Mouse (Mus musculus) right cerebral cortex, postnatal 4 days (tissue): ENCODE data around the gene Nme7.

Experiments used
- DNase-seq: peaks from one replicate; pipeline ENCODE4 v3.0.0-alpha.2; 2022

The Nme7 gene

DNA sequence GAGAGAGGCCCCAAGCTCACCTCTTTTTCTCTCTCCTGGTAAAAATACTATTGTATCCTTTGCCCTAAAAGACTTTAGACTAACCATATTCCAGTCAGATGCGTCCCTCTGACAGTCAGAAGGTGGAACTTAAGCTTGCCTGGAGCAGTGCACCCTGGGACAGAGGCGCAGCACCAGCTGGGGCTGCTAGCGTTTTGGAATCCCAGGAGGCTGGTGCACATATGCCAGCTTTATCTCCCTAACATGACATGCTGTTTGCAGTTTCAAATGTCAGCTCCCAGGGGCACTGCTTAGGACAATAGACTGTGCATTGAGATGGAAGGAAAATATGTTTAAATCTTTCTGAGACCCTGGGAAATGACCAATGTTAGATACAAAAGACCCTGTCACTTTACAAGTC, 88.3 kb downstream of the Nme7 start:
- DNase-seq = no peak

DNA sequence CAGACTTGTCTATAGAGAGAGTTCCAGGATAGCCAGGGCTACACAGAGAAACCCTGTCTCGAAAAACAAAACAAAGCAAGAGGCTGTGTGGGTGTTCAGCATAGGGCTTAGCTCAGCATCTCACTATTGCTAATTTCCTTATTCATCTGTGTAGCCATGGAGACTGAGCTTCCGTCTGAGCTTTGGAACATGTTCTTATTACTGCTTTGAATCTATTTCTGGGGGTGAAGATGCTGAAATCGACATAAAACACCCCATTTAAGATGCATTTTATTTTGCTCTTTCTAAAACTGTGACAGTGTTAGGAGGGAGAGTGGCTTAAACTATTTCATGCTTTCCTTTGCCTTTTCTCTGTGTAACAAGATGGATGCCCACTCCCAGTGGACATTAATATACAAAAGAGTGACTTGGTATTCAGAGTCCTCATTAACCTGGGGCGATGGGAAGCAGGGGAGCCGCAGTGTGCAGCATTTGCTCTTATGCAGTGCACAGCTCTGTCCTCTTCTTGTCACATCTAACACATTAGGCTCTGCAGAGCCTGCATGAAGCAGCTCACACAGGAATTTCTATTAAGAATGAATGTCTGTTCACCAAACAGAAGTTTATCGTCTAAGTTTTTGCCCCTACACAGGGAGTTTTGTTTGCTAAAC, 91.3 kb downstream of the Nme7 start:
- peak; percentile 13 for DNase-seq

DNA sequence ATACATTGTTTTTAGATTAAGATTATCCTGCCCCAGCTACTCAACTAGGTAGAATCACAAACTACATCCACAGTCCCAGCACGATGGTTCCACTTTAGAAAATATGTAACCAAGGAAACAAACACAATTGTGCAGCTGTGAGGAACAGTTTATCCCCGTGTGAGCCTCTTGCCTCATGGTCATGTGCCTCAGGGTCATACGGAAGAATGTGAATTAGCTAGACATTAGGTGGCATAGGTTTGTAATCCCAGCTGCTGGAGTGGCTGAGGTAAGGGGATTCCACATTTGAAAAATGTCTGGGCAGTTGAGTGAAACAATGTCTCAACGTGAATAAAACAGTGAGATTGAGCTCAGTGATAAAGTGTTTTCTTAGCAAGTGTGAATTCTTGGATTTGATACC, 93.8 kb downstream of the Nme7 start:
- no peak for DNase-seq

DNA sequence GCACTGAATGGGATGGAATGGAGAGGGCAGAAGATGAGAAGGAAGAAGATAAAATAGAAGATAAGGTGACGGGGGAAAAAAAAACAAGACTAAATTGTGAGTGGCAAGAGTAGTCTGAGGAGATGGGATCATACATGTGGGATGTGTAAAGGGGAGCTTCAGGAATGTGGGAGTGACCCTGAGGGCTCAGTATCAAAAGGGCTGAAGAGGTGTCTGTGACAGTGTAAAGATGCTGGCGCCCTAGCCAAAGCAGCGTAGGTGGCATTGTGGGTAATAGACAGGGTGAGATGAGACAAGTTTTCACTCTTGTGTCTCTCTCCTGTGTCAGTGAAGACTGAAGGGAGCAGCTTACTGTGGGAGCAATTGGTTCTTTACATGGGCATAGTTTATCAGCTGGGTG, 95.7 kb downstream of the Nme7 start:
- DNase-seq = no peak

DNA sequence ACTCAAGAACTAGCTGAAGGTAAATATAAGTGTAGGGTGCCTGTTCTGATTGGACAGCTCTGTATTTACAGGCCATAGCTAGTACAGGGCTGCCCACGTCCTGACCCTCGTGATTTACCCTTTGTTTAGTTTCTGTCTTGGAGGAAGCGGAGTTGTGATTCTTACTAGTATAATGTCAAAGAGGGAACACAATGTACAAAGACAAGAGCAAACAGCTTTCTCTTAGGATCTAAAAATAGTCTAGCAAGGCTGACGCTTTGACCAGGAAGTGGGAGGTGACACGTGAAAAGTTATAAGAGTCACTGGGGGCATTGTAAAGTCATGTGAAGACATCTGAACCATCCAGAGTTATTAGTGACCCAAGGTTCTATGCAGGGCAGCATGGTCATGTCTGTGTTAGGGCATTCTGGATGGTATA, 101.5 kb downstream of the Nme7 start:
- DNase-seq = no peak

DNA sequence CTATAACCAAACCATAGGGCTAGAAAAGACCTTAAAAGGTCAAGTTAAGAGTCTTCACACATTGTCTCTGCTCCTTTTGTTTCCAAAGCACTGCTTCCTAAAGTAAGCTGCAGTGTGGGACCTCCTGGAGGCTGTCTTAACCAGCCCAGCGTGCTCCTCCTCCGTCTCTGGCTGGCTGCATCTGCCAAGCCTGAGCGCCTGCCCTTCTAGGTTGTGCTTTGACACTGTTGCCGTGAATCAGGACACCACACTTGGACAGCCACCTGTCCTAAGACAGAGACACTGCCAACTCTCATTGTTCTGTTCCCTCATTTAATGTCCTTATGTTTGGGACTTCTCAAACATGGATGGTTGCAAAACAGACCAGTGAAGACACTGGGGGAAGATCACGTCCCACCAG, 102.6 kb downstream of the Nme7 start:
- DNase-seq = no peak

DNA sequence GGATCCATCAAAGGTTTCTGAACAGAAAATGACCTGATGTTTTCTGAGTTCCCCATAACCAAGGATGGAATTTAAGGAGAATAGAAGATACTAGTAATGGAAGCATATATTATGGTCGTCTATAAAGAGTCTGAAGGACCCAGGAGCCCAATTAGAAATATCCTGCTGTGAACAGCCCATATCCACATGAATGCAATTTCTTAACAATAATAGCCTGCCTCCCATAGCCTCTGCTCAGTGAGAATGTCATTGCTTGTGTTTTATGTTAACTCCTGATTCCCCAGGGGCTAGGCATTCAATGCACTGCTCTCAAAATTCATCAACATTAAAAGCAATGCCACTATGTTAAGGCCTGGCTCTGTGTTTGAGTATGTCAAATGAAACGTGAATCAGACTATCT, 104.7 kb downstream of the Nme7 start:
- no peak for DNase-seq

DNA sequence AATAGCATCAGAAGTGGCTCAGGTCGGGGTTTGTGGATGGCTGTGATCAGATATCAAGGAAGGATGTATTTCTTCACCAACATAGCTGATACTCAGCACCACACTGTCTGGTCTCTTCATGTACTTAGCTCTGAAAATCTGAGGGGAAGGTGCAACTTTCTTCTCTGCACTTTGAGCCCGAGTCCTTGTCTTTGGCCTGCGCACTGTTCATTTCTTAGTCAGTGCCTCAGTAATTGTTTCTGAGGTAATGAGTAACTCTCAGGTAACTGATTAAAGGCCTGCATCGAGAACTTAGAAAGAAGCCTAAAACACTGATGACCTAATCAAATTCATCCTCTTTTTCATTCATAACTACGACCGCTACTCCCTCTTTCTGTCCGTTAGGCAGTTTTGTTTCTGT, 107.4 kb downstream of the Nme7 start:
- DNase-seq = no peak

DNA sequence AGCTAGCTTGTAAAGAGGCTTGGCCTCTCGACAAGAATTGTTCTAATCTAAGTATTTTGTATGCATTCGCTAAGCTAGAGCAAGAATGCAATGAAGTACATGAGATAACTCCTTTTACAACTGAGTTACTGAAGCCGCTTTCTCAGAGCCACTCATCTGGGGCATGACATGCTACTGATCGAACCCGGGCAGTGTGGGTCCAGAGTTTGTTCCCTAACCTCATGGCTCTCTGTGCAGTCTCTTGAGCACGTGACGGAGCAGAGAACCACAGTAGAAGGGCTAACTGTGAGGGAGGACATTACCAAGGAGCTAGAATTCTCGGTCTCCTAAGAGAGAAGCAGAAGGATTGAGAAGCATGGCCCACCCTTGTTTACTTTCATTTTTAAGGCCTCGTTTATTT, 109.0 kb downstream of the Nme7 start:
- DNase-seq = no peak

DNA sequence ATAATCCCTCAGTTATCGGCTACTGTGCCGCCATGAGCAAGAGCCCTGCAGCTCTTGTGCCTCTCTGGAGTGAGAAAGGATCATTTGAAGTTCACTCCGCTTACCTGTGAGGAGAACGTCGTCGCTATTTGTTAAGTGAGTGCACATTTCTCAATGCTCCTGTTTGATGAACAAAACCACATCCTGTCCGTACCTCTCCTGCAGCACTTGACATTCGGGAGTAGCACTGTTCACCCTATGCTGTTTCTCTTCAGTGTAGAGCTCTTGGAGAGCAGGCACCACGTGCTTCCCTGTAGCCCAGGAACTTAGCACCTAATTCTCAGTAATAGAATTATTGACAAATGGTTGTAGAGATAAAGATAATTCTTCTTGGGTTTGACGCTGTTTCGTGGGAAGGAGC, 109.7 kb downstream of the Nme7 start:
- DNase-seq = no peak

DNA sequence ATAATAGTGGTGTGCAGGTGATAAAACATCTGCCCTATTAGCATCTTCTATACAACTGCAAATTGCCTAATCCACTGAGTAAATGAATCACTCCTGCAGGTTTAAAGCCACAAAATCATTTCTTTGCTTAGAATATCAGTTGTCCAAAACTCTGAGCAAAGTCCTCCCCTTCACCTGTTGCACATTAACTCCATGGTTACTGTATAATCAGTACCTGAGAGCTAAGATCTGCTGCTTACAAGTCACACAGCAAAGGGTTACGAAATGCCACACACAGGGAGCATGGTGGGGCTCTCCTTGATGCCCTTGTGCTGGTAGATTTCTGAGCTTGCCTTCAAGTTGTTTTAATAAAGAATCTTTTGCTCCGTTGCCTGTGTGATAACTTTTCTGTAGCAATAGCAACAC, 111.4 kb downstream of the Nme7 start:
- DNase-seq = no peak

DNA sequence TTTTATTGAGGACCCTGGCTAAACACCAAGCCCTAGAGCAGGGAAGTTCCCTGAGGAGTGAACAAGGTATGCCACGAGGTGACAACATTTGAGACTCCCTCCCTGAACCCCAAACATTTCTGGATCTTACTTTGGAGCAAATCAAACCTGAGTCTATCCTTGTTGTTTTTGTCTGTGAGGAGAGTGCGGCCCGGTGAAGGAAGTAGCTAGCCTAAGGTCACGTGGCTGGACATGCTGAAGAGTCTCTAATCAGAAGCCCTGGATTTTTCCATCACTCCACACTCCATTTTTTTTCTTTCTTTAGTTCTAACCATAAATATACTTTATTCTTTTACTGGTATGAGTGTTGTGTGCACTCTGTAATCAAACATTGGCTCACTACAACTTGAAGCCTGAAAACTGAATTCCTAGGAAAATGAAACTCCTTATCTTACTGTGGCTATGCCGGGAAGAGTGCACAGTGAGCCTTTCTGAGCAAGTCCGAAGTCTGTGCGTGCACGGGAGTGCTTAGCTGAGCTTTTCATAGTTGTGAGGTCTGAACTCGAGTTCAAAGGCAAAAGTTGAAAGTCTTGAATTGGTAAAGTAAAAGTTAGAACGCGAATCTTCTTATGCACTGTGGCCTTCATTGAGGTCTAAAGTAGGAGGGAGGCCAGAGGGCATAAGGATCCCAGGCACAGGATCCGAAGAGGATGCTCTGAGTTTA, 112.9 kb downstream of the Nme7 start:
- DNase-seq = no peak

DNA sequence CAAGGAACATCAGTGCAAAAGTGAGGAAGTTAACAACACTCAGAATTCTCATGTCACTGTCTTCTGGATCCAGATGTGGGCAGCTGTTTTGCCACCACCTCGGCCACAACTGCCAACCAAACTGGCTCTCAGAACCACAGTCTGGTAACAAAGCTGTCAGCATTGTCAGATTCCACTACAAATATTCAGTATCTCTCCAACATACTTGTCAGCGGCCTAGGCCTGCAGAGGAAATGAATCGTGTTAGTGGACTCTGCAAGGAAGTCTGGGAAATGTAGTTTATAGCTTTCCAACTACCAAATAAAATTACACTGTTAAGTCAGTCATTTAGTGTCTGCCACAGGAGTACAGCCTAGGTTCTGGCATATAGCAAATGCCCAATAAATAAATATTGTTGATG, 113.7 kb downstream of the Nme7 start:
- DNase-seq = no peak

DNA sequence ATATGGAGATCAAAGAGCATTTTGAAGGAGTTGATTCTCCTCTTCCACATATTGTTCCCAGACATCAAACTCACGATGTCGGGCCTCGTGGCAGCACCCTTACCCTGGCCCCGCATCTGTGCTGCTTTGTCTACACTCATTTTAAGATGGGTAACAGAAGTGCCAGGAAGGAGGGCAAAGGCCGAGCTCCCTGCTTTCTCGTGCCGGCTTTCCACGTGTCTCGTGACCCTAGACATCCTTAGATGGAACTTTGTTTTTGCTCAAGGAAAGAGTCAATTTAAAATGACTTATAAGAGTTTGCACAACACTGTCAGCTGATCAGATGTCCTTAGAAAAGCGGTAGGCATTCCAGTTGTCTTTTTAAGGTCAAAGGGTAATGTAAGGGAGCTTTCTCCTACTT, 114.4 kb downstream of the Nme7 start:
- DNase-seq = no peak

DNA sequence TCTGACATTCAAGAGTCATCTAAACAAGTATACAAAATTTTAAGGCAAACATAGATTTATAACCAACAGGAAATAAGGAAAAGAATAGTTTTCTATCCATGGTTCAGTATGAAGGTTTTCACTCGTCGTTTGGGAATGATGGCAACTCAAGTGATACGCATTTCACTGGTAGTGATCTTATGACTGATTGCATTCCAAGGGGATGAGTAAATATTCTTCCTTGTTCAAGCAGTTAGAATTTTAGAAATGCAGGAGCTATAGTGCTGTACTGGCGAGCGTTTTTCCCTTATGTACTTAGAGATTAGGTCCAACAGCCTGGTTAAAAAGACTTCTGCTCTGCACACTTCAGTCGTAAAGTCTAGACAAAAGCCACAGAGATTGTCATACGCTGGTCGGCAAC, 115.5 kb downstream of the Nme7 start:
- no peak for DNase-seq

DNA sequence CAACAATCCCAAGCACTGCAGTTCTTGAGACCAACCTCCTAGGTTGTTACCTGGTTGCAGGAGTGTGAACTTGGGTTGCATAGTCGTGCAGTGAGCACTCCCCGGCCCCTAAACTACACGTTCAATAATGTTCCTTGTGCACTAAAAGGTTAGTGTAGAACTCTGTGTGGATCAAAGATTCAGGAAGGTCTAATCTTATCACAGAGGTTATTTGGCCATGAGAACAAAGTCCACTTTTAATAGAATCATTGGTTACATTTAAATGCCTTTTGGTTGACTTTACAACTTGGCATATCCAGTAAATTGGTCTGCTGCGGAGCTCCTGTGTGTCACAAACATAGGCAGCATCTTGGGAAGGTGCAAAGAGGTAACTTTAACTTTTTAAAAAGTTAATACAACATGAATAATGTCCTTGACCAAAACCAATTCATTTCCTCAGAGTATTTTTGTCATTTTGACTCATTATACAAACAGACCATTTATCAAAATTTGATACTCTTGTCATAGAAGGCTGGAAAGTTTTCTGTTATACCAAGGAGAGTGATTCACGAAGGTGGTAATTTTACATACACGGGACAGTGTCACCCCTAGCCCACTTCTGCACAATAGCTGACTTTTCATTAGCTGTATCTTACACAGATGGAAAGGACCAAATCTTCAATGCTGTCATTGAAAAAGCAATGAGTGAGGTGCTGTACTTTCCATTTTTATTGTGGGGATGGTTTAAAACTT, 116.9 kb downstream of the Nme7 start:
- no peak for DNase-seq

DNA sequence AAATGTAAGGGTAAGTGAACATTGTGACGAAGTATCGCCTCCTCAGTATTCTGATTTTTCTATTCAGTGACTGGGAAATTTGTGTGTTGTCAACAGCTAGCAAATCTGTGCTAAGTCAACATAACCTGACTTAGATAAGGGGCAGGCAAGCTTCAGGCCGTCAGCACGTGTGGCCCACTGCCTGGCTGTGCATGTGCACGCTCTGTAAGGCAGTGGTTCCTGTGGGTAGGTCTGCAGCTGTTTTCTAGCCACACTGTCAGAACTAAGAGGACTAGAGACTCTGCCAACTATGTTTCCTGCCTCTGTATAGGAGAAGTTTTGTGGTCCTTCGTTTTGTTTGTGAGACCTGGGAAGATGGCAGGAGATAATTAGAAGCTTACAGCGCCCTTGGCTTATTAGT, 122.3 kb downstream of the Nme7 start:
- DNase-seq = no peak

DNA sequence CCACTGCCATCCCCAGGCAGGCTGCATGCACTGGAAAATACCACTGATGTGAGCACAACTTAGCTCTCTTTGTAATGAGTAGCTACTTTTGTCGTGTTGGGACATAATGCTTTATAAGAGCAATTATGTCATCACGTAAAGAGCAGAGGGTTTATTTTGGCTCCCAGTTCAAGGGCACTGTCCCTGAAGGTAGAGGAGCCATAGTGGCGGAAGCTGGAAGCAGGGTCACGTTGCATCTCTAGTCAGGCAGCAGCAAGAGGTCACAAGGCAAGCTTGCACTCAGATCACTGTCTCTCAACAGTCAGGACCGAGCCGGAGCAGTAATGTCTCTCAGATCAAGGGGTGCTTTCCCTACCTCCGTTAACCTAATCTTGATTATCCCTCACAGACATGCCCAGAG, 123.9 kb downstream of the Nme7 start:
- no peak for DNase-seq

DNA sequence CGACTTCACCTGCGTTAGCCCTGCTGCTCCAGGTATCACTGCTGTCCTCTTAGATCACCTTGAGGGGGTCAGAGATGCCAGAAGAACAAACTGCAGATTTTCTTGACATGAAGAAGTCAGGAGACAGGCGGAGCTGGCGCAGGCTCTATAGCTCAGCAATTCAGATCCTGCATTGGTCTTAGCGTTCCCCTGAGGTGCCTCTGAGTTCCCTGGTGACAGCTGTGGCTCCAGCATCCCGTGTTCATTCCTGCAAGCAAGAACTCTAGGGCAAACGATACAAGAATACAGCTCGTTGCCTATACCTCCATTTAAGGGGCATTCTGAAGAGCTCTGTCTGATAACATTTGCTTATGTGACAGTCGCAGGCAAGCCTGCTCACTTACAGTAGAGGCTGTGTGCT, 124.7 kb downstream of the Nme7 start:
- DNase-seq = no peak

DNA sequence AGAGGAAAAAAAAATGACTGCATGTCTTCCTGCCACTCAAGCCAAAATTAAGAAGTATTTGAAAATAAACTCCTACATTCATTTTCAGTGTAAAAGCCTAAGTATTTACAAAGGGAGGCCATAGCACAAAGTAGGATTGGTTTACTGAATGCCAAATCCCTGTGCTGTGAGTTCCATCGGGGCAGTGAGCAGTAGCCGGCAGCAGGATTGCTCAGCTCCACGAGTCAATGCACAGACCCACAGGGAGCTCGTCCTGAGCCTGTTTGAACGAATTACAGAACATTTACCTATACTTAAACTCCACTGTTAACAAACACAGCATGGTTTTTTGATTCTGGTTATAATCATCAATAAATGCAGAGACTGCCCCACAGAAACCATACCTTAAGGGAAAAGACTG, 128.7 kb downstream of the Nme7 start:
- no peak for DNase-seq

DNA sequence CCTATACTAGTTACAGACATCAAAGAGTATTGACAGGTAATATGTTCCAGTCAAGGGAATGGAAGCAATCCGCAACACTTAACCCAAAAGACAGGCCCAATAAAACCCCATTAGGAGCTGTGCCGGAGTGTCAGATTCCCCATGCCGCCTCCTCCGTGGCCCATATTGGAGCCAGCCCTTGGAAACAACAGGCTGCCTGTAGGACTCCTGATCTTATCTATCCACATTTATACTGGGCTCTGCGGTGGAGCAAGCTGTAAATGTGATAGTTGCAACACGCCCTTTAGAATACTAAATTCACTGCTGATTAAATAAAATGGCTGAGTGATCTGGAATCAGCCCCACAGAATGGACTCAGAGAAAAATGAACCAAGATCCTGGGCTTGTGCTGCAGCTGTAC, 130.1 kb downstream of the Nme7 start:
- DNase-seq = no peak

DNA sequence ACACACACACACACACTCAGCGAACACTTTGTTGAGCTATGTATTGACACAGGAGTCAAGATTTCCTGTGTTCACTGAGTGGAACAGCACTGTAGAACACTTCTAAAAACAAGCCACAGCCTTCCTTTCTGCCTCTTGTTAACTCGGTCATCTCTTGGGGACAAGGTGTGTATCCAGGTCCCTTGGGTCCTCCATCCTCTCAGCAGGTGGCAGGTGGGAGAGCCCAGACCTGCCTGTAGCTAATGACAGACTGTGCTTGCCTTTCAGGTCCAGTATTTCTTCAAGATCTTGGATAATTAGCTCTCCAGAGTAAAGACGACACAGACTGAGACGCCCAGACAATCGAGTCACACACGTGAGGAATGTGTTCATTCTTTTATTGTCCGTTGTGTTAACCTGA, 132.8 kb downstream of the Nme7 start:
- DNase-seq = no peak

DNA sequence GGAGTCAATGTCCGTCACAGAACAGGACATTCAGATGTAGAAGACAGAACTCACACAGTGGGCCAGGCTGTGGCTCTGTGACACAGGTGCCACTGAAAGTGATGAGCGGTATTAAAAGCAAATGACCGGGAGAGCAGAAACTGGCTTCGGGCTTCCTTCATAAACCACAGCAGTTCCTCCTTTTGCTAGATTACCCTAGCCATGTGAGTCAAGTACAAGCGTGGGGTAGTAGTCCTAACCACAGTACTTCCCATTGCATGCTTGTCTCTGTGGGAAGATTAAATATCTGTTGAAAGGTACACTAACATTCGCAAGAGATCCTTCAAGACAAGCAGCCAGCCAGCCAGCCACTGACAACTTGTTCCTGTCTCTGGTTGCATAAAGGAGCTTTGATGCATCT, 136.3 kb downstream of the Nme7 start:
- DNase-seq = no peak

DNA sequence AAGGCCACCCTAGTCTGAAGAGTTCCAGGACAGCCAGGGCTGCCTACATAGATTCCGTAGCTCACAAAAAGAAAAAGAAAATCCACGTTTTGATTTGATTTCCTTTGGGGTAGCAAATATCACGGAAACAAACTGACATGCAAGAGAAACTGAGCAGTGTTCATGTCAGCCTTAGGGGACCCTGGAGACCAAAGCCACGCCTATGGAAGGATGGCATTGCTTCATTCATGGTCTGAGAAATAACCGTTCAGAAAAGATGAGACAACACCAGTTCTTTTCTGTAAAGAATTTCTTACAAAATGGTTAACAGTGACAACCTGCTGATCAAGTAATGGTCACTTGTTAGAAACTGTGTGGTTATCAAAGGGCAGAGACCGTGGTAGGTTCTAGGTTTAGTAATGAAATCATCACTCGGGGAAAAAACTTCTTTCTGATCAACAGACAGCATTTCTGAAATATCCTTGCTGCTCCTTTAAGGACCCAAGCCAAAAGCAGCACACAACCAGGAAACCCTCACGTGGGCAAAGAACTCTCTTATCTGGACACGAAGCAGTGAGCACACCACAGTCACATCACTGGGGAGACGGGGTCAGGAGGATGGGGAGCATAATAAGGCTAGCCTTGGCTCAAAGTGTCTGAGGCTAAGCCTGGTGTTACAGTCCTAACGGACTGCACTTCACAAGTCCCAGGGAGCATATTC, 136.9 kb downstream of the Nme7 start:
- DNase-seq = no peak
